Mouse (Mus musculus) T-helper 1 cell (primary cell): ENCODE results near the gene Stk11.

Source experiments
- in situ Hi-C: fragments of 300-600 bp; cut with MboI, MseI; formaldehyde crosslinking; loops from one replicate; pipeline ENCODE4 v1.15.1; 2025; ENCODE audit warnings: high pct_unique_total_duplicates

Stk11 gene

GRCm38 (mm10) chr10:80144864-80145838 is 29.5 kb downstream of the Stk11 start:
- in situ Hi-C loops: no loop called here

GRCm38 (mm10) chr10:80145896-80146295 is 30.3 kb downstream of the Stk11 start:
- in situ Hi-C loops: no loop called here

GRCm38 (mm10) chr10:80146568-80147011 is 31.0 kb downstream of the Stk11 start:
- in situ Hi-C loops: no loop called here

GRCm38 (mm10) chr10:80147146-80147718 is 31.6 kb downstream of the Stk11 start:
- in situ Hi-C loops: no loop called here

- in situ Hi-C loops: no loop called here
Measured at GRCm38 (mm10) chr10:80147719-80148601, 32.4 kb downstream of the Stk11 start, which contains the start of gene Midn. Gene Midn, plus strand, starts transcription at chr10:80148272.

- in situ Hi-C loops: no loop called here
Measured at GRCm38 (mm10) chr10:80148610-80149290, 33.1 kb downstream of the Stk11 start.

GRCm38 (mm10) chr10:80149291-80150225 is 34.0 kb downstream of the Stk11 start:
- in situ Hi-C loops: no loop called here

GRCm38 (mm10) chr10:80150226-80151210 is 34.9 kb downstream of the Stk11 start:
- in situ Hi-C loops: no loop called here

GRCm38 (mm10) chr10:80151211-80152034 is 35.8 kb downstream of the Stk11 start:
- in situ Hi-C loops: no loop called here

GRCm38 (mm10) chr10:80152071-80152872 is 36.7 kb downstream of the Stk11 start:
- in situ Hi-C loops: no loop called here

GRCm38 (mm10) chr10:80152873-80153260 is 37.3 kb downstream of the Stk11 start:
- in situ Hi-C loops: no loop called here

GRCm38 (mm10) chr10:80153713-80154112 is 38.1 kb downstream of the Stk11 start:
- in situ Hi-C loops: no loop called here

GRCm38 (mm10) chr10:80154384-80154783 is 38.8 kb downstream of the Stk11 start:
- in situ Hi-C loops: no loop called here

GRCm38 (mm10) chr10:80155277-80155676 is 39.7 kb downstream of the Stk11 start:
- in situ Hi-C loops: no loop called here

GRCm38 (mm10) chr10:80156002-80156751 is 40.6 kb downstream of the Stk11 start:
- in situ Hi-C loops: no loop called here

- in situ Hi-C loops: no loop called here
Measured at GRCm38 (mm10) chr10:80156752-80157053, 41.1 kb downstream of the Stk11 start.
